Mouse (Mus musculus): ENCODE results near the gene 4930402H24Rik. TPM values are rescaled to one million over a fixed set of nuclear protein-coding genes. Genes with fewer than 3 reads are reported as not detected.
A peak's percentile ranks its signal among the peaks of the same experiment; 100 is the strongest.

The 4930402H24Rik gene
- 35.1 and 40.6 TPM in 2 replicates for polyA plus RNA-seq (2015; fragmentation: Nextera tagmentation; extraction: Ambion mirVana)

DNA sequence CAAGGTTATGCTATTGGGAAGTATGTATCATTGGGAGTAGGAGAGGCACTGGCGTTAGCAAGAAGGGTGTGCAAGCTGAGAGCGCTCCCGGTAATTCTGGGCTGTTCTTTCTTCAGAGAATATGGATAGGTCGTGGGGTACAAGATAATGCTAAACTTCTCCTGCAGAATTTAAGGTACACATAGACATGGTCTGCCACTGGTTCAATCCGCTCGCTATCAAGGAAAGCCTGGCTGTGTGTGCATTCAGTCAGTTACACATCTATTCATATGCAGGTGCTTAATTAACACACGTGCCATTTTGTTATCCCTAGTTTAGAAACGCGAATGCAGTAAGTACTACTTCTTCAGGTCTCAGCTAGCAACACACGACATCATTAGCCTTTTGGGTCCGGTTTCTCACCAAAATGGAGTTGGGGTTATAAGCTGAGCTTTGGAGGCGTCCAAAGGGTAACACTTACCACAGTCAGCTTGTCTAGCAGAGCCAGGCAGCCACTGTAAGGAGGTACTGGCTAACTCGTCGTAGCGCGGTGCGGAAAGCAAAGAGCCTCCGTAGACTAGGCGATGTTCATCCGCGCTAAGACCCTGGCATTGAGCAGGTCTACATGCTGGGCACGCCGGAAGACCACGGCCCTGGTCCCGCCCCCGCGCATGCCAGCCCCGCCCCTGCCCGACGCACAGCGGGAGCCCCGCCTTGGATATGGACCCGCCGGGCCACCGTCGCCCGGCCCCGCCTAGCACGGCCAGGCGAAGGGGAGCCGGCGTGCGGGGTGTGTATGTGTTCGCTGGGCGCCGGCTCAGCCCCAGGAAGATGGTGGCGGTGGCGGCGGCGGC is at the start of gene 4930402H24Rik, which contains the start of gene Atrn:
Gene 4930402H24Rik (minus strand): TSS at position 656 of the 833 bp plus-strand sequence.
Gene Atrn (plus strand): TSS at position 745 of the 833 bp plus-strand sequence.
- Histone ChIP-seq H3K4me1 (peaks cover 22% of the 10 kb centered on the region), H3K36me3 (0 out of 2 replicates have a peak, but pooled peaks cover 3% of the 10 kb centered on the region), H3K27ac (peak within 1 kb of the TSS; percentile 80), H3K9me3 (replicated peaks) (no peaks in the 10 kb centered on the region), H3K4me3 (replicated peaks) (peak within 1 kb of the TSS; percentile 93), H3K9ac (peak within 1 kb of the TSS; percentile 96), H3K4me2 (peak within 1 kb of the TSS; percentile 76), H3K27me3 (no peaks in the 10 kb centered on the region)
- ATAC-seq (replicated peaks; ENCODE audit: low FRiP score) = peak; percentile 98
- 4% methylated on average over 50 of the region's 50 CpGs for WGBS

DNA sequence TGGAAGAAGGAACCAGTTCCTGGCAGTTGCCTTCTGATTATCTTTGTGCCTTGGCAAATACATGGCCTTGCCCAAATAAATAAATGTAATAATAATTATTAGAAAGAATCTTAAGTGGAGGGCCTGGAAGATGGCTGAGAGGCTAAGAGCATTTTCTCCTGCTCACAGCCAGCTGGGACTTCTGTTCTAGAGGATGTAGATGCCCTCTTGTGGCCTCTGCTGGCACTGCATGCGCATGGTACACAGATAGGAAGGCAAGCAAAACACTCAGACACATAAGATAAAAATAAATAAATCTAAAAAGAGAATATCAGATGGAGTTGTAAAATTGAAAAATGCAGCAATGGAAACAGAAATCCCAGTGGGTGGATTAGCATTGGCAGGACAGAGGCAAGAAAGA is 44.3 kb upstream of the 4930402H24Rik start:
- Histone ChIP-seq H3K9ac (no peak overlapping the region), H3K4me3 (replicated peaks) (no peak overlapping the region), H3K27ac (no peak overlapping the region), H3K36me3 (peaks cover 22% of the 10 kb centered on the region), H3K4me1 (no peaks in the 10 kb centered on the region), H3K4me2 (no peak overlapping the region), H3K9me3 (replicated peaks) (no peaks in the 10 kb centered on the region), H3K27me3 (no peaks in the 10 kb centered on the region)
- 0% methylated on average over 1 of the region's 1 CpGs for WGBS
- no peak for ATAC-seq (replicated peaks; ENCODE audit: low FRiP score)

DNA sequence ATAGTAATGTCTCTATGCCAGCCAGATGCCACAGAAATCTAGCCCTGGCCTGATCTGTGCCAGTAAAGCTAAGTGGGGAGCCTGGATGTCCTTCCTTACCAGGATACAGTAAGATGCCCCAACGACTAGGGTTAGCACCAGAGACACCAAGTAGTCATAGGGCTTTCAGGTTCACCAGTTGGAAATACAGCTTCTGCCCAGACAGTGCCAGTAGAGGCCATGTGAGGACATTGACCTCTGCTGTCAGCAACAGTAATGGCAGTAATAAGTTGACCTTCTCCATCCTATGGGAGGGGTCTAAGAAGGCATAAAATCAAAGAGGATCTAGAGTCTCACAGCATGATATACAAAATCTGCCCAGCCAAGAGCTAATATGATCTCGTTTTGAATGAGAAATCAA is 43.6 kb upstream of the 4930402H24Rik start:
- Histone ChIP-seq H3K4me3 (replicated peaks) (no peak overlapping the region), H3K4me2 (no peak overlapping the region), H3K36me3 (peaks cover 20% of the 10 kb centered on the region), H3K27ac (no peak overlapping the region), H3K27me3 (no peaks in the 10 kb centered on the region), H3K9me3 (replicated peaks) (no peaks in the 10 kb centered on the region), H3K4me1 (no peaks in the 10 kb centered on the region), H3K9ac (no peak overlapping the region)
- WGBS = 66% methylated on average over 2 of the region's 2 CpGs
- no peak for ATAC-seq (replicated peaks; ENCODE audit: low FRiP score)

- WGBS = 91% methylated on average over 12 of the region's 12 CpGs
- H3K4me3 ChIP-seq (replicated peaks) = no peak overlapping the region
- no peak for ATAC-seq (replicated peaks; ENCODE audit: low FRiP score)
Observed at GRCm38 (mm10) chr2:130932865-130933264, 26.7 kb upstream of the 4930402H24Rik start.

GRCm38 (mm10) chr2:130929994-130930393 is 23.8 kb upstream of the 4930402H24Rik start:
- Histone ChIP-seq H3K9ac (no peak overlapping the region), H3K27me3 (no peaks in the 10 kb centered on the region), H3K4me1 (peaks cover 11% of the 10 kb centered on the region; the same call in 1 of the 2 replicates), H3K27ac (no peak overlapping the region), H3K36me3 (0 out of 2 replicates have a peak, but pooled peaks cover 3% of the 10 kb centered on the region), H3K9me3 (replicated peaks) (no peaks in the 10 kb centered on the region), H3K4me2 (no peak overlapping the region), H3K4me3 (replicated peaks) (no peak overlapping the region)
- 93% methylated on average over 5 of the region's 5 CpGs for WGBS
- ATAC-seq (replicated peaks; ENCODE audit: low FRiP score) = no peak

More at GRCm38 (mm10) chr2:130932865-130933264, 26.7 kb upstream of the 4930402H24Rik start:
- no peaks in the 10 kb centered on the region for H3K27me3 ChIP-seq
- H3K36me3 ChIP-seq = 0 out of 2 replicates have a peak, but pooled peaks cover 3% of the 10 kb centered on the region
- H3K9ac ChIP-seq = no peak overlapping the region
- H3K27ac ChIP-seq = no peak overlapping the region
- no peak overlapping the region for H3K4me2 ChIP-seq
- no peaks in the 10 kb centered on the region for H3K9me3 ChIP-seq (replicated peaks)
- H3K4me1 ChIP-seq = no peaks in the 10 kb centered on the region

- Histone ChIP-seq H3K9me3 (replicated peaks) (no peaks in the 10 kb centered on the region), H3K9ac (no peak overlapping the region), H3K4me3 (replicated peaks) (no peak overlapping the region), H3K27me3 (no peaks in the 10 kb centered on the region), H3K36me3 (0 out of 2 replicates have a peak, but pooled peaks cover 2% of the 10 kb centered on the region), H3K4me1 (peaks cover 13% of the 10 kb centered on the region; the same call in 1 of the 2 replicates), H3K4me2 (no peak overlapping the region), H3K27ac (no peak overlapping the region)
- no peak for ATAC-seq (replicated peaks; ENCODE audit: low FRiP score)
Observed at GRCm38 (mm10) chr2:130928530-130928929, 22.3 kb upstream of the 4930402H24Rik start.

DNA sequence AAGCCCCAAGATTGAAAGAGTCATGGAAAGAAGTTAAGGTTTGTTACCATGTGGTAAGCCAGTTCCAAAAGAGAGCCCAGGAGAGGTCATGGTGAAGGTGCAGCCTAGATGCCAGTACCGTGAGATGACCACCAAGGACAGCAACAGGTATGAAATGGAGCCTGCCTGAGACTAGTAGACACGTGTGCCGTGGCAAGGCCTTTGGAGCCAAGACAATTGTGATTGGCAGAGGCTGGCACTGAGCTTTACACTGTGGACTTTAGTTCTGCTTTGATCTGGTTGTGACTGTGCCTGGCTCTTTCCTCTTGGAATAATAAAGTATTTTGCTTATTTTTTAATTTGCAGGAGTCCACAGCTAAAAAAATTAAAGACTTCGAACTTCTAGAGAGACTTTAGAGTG is 21.8 kb upstream of the 4930402H24Rik start:
- Histone ChIP-seq H3K9ac (no peak overlapping the region), H3K4me2 (no peak overlapping the region), H3K27me3 (no peaks in the 10 kb centered on the region), H3K9me3 (replicated peaks) (no peaks in the 10 kb centered on the region), H3K27ac (no peak overlapping the region), H3K4me1 (peaks cover 13% of the 10 kb centered on the region; the same call in 1 of the 2 replicates), H3K36me3 (no peaks in the 10 kb centered on the region), H3K4me3 (replicated peaks) (no peak overlapping the region)
- ATAC-seq (replicated peaks; ENCODE audit: low FRiP score) = no peak
- WGBS = 95% methylated on average over 4 of the region's 4 CpGs

- H3K4me2 ChIP-seq = no peak overlapping the region
- no peaks in the 10 kb centered on the region for H3K27me3 ChIP-seq
- H3K4me1 ChIP-seq = peaks cover 13% of the 10 kb centered on the region; the same call in 1 of the 2 replicates
- no peaks in the 10 kb centered on the region for H3K9me3 ChIP-seq (replicated peaks)
- no peak overlapping the region for H3K4me3 ChIP-seq (replicated peaks)
- no peaks in the 10 kb centered on the region for H3K36me3 ChIP-seq
- WGBS = 59% methylated on average over 2 of the region's 2 CpGs
- ATAC-seq (replicated peaks; ENCODE audit: low FRiP score) = no peak
- no peak overlapping the region for H3K9ac ChIP-seq
- H3K27ac ChIP-seq = no peak overlapping the region
Observed at GRCm38 (mm10) chr2:130924950-130925349, 18.7 kb upstream of the 4930402H24Rik start.

- Histone ChIP-seq H3K36me3 (no peaks in the 10 kb centered on the region), H3K27ac (no peak overlapping the region), H3K9me3 (replicated peaks) (no peaks in the 10 kb centered on the region), H3K27me3 (no peaks in the 10 kb centered on the region), H3K4me3 (replicated peaks) (no peak overlapping the region), H3K9ac (no peak overlapping the region), H3K4me1 (peaks cover 7% of the 10 kb centered on the region; the same call in 1 of the 2 replicates), H3K4me2 (no peak overlapping the region)
- WGBS = 53% methylated on average over 5 of the region's 5 CpGs
- no peak for ATAC-seq (replicated peaks; ENCODE audit: low FRiP score)
Observed at GRCm38 (mm10) chr2:130919062-130919593, 12.9 kb upstream of the 4930402H24Rik start.

DNA sequence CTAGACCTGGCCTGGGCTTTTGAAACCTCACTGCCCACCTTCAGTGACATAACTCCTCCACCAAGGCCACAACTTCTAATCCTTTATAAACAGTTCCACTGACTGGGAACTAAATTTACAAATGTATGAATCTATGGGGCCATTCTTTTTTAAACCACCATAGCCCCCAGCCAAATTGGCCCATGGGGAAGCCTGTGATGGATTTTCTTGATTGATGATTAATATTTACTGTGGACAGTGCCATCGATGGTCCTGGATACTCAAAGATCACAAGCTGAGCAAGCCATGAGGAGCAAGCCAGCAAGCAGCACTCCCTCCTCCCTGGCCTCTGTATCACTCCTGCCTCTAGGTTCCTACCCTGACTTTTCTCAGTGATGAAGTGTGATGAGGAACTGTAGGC is 11.5 kb upstream of the 4930402H24Rik start:
- Histone ChIP-seq H3K36me3 (no peaks in the 10 kb centered on the region), H3K27me3 (no peaks in the 10 kb centered on the region), H3K4me3 (replicated peaks) (no peak overlapping the region), H3K9me3 (replicated peaks) (no peaks in the 10 kb centered on the region), H3K4me2 (no peak overlapping the region), H3K4me1 (peaks cover 7% of the 10 kb centered on the region; the same call in 1 of the 2 replicates), H3K9ac (no peak overlapping the region), H3K27ac (no peak overlapping the region)
- 95% methylated on average over 1 of the region's 1 CpGs for WGBS
- ATAC-seq (replicated peaks; ENCODE audit: low FRiP score) = no peak

- 22% methylated on average over 3 of the region's 3 CpGs for WGBS
- peak overlapping the region; percentile 41; the same call in 1 of the 2 replicates for H3K27ac ChIP-seq
- ATAC-seq (replicated peaks; ENCODE audit: low FRiP score) = no peak
Observed at GRCm38 (mm10) chr2:130916521-130917147, 10.4 kb upstream of the 4930402H24Rik start.

GRCm38 (mm10) chr2:130914873-130915272 is 8.7 kb upstream of the 4930402H24Rik start:
- no peaks in the 10 kb centered on the region for H3K9me3 ChIP-seq (replicated peaks)
- H3K4me3 ChIP-seq (replicated peaks) = no peak overlapping the region
- 94% methylated on average over 1 of the region's 1 CpGs for WGBS
- H3K27me3 ChIP-seq = no peaks in the 10 kb centered on the region
- no peak for ATAC-seq (replicated peaks; ENCODE audit: low FRiP score)
- no peaks in the 10 kb centered on the region for H3K36me3 ChIP-seq
- peaks cover 7% of the 10 kb centered on the region; the same call in 1 of the 2 replicates for H3K4me1 ChIP-seq
- no peak overlapping the region for H3K27ac ChIP-seq
- no peak overlapping the region for H3K4me2 ChIP-seq
- H3K9ac ChIP-seq = no peak overlapping the region

More at GRCm38 (mm10) chr2:130916521-130917147, 10.4 kb upstream of the 4930402H24Rik start:
- Histone ChIP-seq H3K9ac (no peak overlapping the region), H3K27me3 (no peaks in the 10 kb centered on the region), H3K36me3 (no peaks in the 10 kb centered on the region), H3K4me1 (peaks cover 7% of the 10 kb centered on the region; the same call in 1 of the 2 replicates), H3K4me3 (replicated peaks) (no peak overlapping the region), H3K4me2 (no peak overlapping the region), H3K9me3 (replicated peaks) (no peaks in the 10 kb centered on the region)

All from kidney, embryonic 15.5 days (tissue).